ENCODE assay signal across 17 mouse cellular contexts in the genomic region with DNA sequence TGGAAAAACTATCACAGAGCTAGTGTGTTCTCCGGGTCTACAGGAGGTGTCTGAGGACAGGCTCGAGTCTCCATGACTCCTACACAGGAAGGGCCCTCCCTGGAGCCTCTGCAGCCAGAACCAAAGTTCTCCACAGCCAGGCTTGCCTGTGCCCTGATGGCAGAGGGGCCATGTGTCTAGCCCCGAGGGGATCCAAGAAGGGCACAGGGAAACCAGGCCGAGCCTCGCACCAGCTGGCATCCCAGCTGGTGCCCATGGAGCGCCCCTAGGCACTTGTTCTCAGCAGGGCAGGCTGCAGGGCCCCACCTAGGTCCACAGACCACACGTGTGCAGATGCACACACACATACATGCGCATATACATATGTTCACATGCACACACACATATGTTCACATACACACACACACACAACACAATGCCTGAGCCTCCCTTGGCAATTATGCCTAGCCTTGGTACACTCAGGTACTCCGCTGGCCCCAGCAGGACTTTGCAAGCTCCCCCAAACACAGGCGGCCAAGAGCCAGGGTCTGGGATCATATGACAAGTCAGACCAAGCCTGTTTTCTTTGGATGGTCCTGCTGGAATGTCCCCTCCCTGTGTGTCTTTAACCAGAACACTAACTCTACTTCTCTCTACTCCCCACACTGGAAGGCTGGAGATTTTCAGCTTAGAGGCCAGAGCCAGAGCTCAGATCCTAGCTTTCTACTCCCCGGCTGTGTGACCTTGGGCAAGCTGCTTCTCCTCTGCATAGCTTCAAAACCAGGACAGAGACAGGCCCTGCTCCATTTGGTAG. TPM values are rescaled to one million over a fixed set of nuclear protein-coding genes. Genes with fewer than 3 reads are reported as not detected.
DNase-seq lines count a peak whose midpoint lies in the region; ATAC-seq lines count a peak whose summit lies in the region.
"Had no signal": no experiment of that assay in that cellular context is flagged by ENCODE, and none has a peak within 500 bp of the region (broad histone marks: within the 10 kb centered on the region; RNA-seq: fewer than 3 reads in every experiment).

No protein-coding gene starts in this region.

- ATAC-seq in forebrain, embryonic 14.5 days, result no peak
- no peak for ATAC-seq in midbrain, embryonic 15.5 days (replicated peaks)
- no peak for ATAC-seq in liver, embryonic 12.5 days
- ATAC-seq: CD4-positive, CD25-positive, alpha-beta regulatory T cell, adult 4 months; intestine, embryonic 15.5 days had no signal

- no peak overlapping the region for H3K9ac ChIP-seq in forebrain, embryonic 14.5 days (ENCODE audit: low read length)
- no peak overlapping the region for H3K9ac ChIP-seq in midbrain, embryonic 15.5 days
- no peak overlapping the region for H3K9ac ChIP-seq in liver, embryonic 12.5 days
- H3K9ac ChIP-seq: forebrain, embryonic 15.5 days; intestine, embryonic 15.5 days; lung, embryonic 15.5 days had no signal

- H3K9me3 ChIP-seq in forebrain, embryonic 10.5 days, result no peaks in the 10 kb centered on the region
- H3K9me3 ChIP-seq in forebrain, embryonic 14.5 days (replicated peaks; ENCODE audit: control insufficient read depth, low read length), result no peaks in the 10 kb centered on the region
- no peaks in the 10 kb centered on the region for H3K9me3 ChIP-seq in midbrain, embryonic 10.5 days (replicated peaks)
- no peaks in the 10 kb centered on the region for H3K9me3 ChIP-seq in midbrain, embryonic 15.5 days
- H3K9me3 ChIP-seq in liver, embryonic 12.5 days (replicated peaks), result no peaks in the 10 kb centered on the region
- H3K9me3 ChIP-seq: forebrain, embryonic 15.5 days; intestine, embryonic 15.5 days; lung, embryonic 15.5 days had no signal

- 89% methylated on average over 11 of the region's 11 CpGs for WGBS in forebrain, embryonic 10.5 days
- WGBS in forebrain, embryonic 14.5 days, result 75% methylated on average over 11 of the region's 11 CpGs
- 83% methylated on average over 11 of the region's 11 CpGs for WGBS in midbrain, embryonic 10.5 days
- 69% methylated on average over 11 of the region's 11 CpGs for WGBS in midbrain, embryonic 15.5 days
- 64% methylated on average over 11 of the region's 11 CpGs for WGBS in liver, embryonic 12.5 days (ENCODE audit: insufficient replicate concordance)

- H3K36me3 ChIP-seq in forebrain, embryonic 10.5 days (replicated peaks), result no peaks in the 10 kb centered on the region
- H3K36me3 ChIP-seq in forebrain, embryonic 14.5 days (ENCODE audit: control insufficient read depth, insufficient read depth, low read length), result no peaks in the 10 kb centered on the region
- no peaks in the 10 kb centered on the region for H3K36me3 ChIP-seq in midbrain, embryonic 10.5 days
- no peaks in the 10 kb centered on the region for H3K36me3 ChIP-seq in midbrain, embryonic 15.5 days (replicated peaks)
- no peaks in the 10 kb centered on the region for H3K36me3 ChIP-seq in liver, embryonic 12.5 days
- H3K36me3 ChIP-seq: forebrain, embryonic 15.5 days; intestine, embryonic 15.5 days; lung, embryonic 15.5 days had no signal

- 0 out of 2 replicates have a peak overlapping the region, but pooled peaks have one; percentile 6 for H3K27ac ChIP-seq in forebrain, embryonic 10.5 days
- H3K27ac ChIP-seq in forebrain, embryonic 14.5 days (ENCODE audit: low read depth, low read length), result no peak overlapping the region
- 0 out of 2 replicates have a peak overlapping the region, but pooled peaks have one; percentile 10 for H3K27ac ChIP-seq in midbrain, embryonic 10.5 days (replicated peaks)
- no peak overlapping the region for H3K27ac ChIP-seq in midbrain, embryonic 15.5 days
- H3K27ac ChIP-seq in liver, embryonic 12.5 days, result no peak overlapping the region
- H3K27ac ChIP-seq: forebrain, embryonic 15.5 days; intestine, embryonic 15.5 days; lung, embryonic 15.5 days; stomach, postnatal 0 days had no signal

- H3K4me3 ChIP-seq in forebrain, embryonic 10.5 days, result no peak overlapping the region
- H3K4me3 ChIP-seq in forebrain, embryonic 14.5 days (ENCODE audit: low read depth, low read length), result no peak overlapping the region
- no peak overlapping the region for H3K4me3 ChIP-seq in midbrain, embryonic 10.5 days
- H3K4me3 ChIP-seq in midbrain, embryonic 15.5 days, result no peak overlapping the region
- H3K4me3 ChIP-seq in liver, embryonic 12.5 days, result no peak overlapping the region
- H3K4me3 ChIP-seq: forebrain, embryonic 15.5 days; intestine, embryonic 15.5 days; lung, embryonic 15.5 days had no signal

- H3K27me3 ChIP-seq in forebrain, embryonic 10.5 days (ENCODE audit: poor library complexity, severe bottlenecking), result peaks cover 89% of the 10 kb centered on the region
- no peaks in the 10 kb centered on the region for H3K27me3 ChIP-seq in forebrain, embryonic 14.5 days (replicated peaks; ENCODE audit: control insufficient read depth, insufficient read depth, low read length)
- H3K27me3 ChIP-seq in midbrain, embryonic 10.5 days (ENCODE audit: low read depth, poor library complexity, severe bottlenecking), result peaks cover 100% of the 10 kb centered on the region
- peaks cover 32% of the 10 kb centered on the region; the same call in 1 of the 2 replicates for H3K27me3 ChIP-seq in midbrain, embryonic 15.5 days (replicated peaks)
- H3K27me3 ChIP-seq in liver, embryonic 12.5 days (replicated peaks), result peaks cover 95% of the 10 kb centered on the region
- H3K27me3 ChIP-seq: forebrain, embryonic 15.5 days had no signal

- DNase-seq in forebrain, embryonic 10.5 days (ENCODE audit: extremely low spot score, low spot score), result no peak
- DNase-seq in forebrain, embryonic 14.5 days (ENCODE audit: low spot score), result no peak
- no peak for DNase-seq in midbrain, embryonic 10.5 days (ENCODE audit: low spot score)
- peak; percentile 57 for DNase-seq in brain, adult 2 months (ENCODE audit: low read depth, low spot score)
- DNase-seq in cerebellum, postnatal 25 days, result peak; percentile 54 to 64
- DNase-seq: heart, adult 11 months; right cerebral cortex, postnatal 14 days; thymus, postnatal 36 days had no signal

- peaks cover 41% of the 10 kb centered on the region for H3K4me1 ChIP-seq in forebrain, embryonic 10.5 days
- 0 out of 2 replicates have a peak, but pooled peaks cover 3% of the 10 kb centered on the region for H3K4me1 ChIP-seq in forebrain, embryonic 14.5 days (ENCODE audit: control insufficient read depth, insufficient read depth, low read length)
- peaks cover 60% of the 10 kb centered on the region for H3K4me1 ChIP-seq in midbrain, embryonic 10.5 days
- H3K4me1 ChIP-seq in midbrain, embryonic 15.5 days, result peaks cover 40% of the 10 kb centered on the region
- H3K4me1 ChIP-seq in liver, embryonic 12.5 days, result no peaks in the 10 kb centered on the region

- no peak overlapping the region for H3K4me2 ChIP-seq in forebrain, embryonic 14.5 days (ENCODE audit: low read length)
- H3K4me2 ChIP-seq in midbrain, embryonic 15.5 days, result no peak overlapping the region
- H3K4me2 ChIP-seq in liver, embryonic 12.5 days, result no peak overlapping the region
- H3K4me2 ChIP-seq: forebrain, embryonic 15.5 days; intestine, embryonic 15.5 days; liver, embryonic 11.5 days; lung, embryonic 15.5 days had no signal

RNA-seq across cellular contexts. Expression of a gene that starts 11.9 kb away (rescaled TPM):
- 0.46 and 0.60 TPM in 2 replicates for polyA plus RNA-seq in forebrain, embryonic 10.5 days (2016; fragmentation: Nextera tagmentation; extraction: Ambion mirVana)
- polyA plus RNA-seq in forebrain, embryonic 14.5 days (2014; fragmentation: Nextera tagmentation; extraction: Ambion mirVana), result 1.9 and 3.1 TPM in 2 replicates
- 3.9 and 6.9 TPM in 2 replicates for polyA plus RNA-seq in midbrain, embryonic 10.5 days (2016; fragmentation: Nextera tagmentation; extraction: Ambion mirVana)
- 20.5 and 23.1 TPM in 2 replicates for polyA plus RNA-seq in midbrain, embryonic 15.5 days (2015; fragmentation: Nextera tagmentation; extraction: Ambion mirVana)
- 0.06 and 0.11 TPM in 2 replicates for polyA plus RNA-seq in liver, embryonic 12.5 days (2016; fragmentation: Nextera tagmentation; extraction: Ambion mirVana)
- polyA plus RNA-seq: CD4-positive, CD25-positive, alpha-beta regulatory T cell, adult 4 months; heart, embryonic 14.5 days had no signal

RNA-seq across cellular contexts. Expression of a gene that starts 46.2 kb away (rescaled TPM):
- 4.5 TPM in 2 replicates for polyA plus RNA-seq in forebrain, embryonic 10.5 days (2016; fragmentation: Nextera tagmentation; extraction: Ambion mirVana)
- 24.3 and 28.1 TPM in 2 replicates for polyA plus RNA-seq in forebrain, embryonic 14.5 days (2014; fragmentation: Nextera tagmentation; extraction: Ambion mirVana)
- polyA plus RNA-seq in midbrain, embryonic 10.5 days (2016; fragmentation: Nextera tagmentation; extraction: Ambion mirVana), result 4.9 and 9.1 TPM in 2 replicates
- polyA plus RNA-seq in midbrain, embryonic 15.5 days (2015; fragmentation: Nextera tagmentation; extraction: Ambion mirVana), result 25.1 and 33.3 TPM in 2 replicates
- polyA plus RNA-seq in liver, embryonic 12.5 days (2016; fragmentation: Nextera tagmentation; extraction: Ambion mirVana), result 24.8 and 26.2 TPM in 2 replicates

RNA-seq across cellular contexts. Expression of a gene that starts 51.9 kb away (rescaled TPM):
- 5.0 and 6.9 TPM in 2 replicates for polyA plus RNA-seq in forebrain, embryonic 10.5 days (2016; fragmentation: Nextera tagmentation; extraction: Ambion mirVana)
- polyA plus RNA-seq in forebrain, embryonic 14.5 days (2014; fragmentation: Nextera tagmentation; extraction: Ambion mirVana), result 22.3 and 25.6 TPM in 2 replicates
- 7.1 and 12.9 TPM in 2 replicates for polyA plus RNA-seq in midbrain, embryonic 10.5 days (2016; fragmentation: Nextera tagmentation; extraction: Ambion mirVana)
- 21.7 and 28.4 TPM in 2 replicates for polyA plus RNA-seq in midbrain, embryonic 15.5 days (2015; fragmentation: Nextera tagmentation; extraction: Ambion mirVana)
- polyA plus RNA-seq in liver, embryonic 12.5 days (2016; fragmentation: Nextera tagmentation; extraction: Ambion mirVana), result 32.7 and 33.5 TPM in 2 replicates

RNA-seq across cellular contexts. Expression of a gene that starts 58.8 kb away (rescaled TPM):
- 15.1 and 15.5 TPM in 2 replicates for polyA plus RNA-seq in forebrain, embryonic 10.5 days (2016; fragmentation: Nextera tagmentation; extraction: Ambion mirVana)
- polyA plus RNA-seq in forebrain, embryonic 14.5 days (2014; fragmentation: Nextera tagmentation; extraction: Ambion mirVana), result 45.2 and 45.8 TPM in 2 replicates
- 20.6 and 32.4 TPM in 2 replicates for polyA plus RNA-seq in midbrain, embryonic 10.5 days (2016; fragmentation: Nextera tagmentation; extraction: Ambion mirVana)
- 39.7 and 49.0 TPM in 2 replicates for polyA plus RNA-seq in midbrain, embryonic 15.5 days (2015; fragmentation: Nextera tagmentation; extraction: Ambion mirVana)
- 53.1 and 54.6 TPM in 2 replicates for polyA plus RNA-seq in liver, embryonic 12.5 days (2016; fragmentation: Nextera tagmentation; extraction: Ambion mirVana)

Comparison
In these comparisons a context has a peak if more than half of its experiments do, and no peak if none do; other contexts are left out.
1. H3K27ac ChIP-seq: peak in forebrain, embryonic 10.5 days (single experiment) and midbrain, embryonic 10.5 days (single experiment); none in forebrain, embryonic 14.5 days (single experiment), midbrain, embryonic 15.5 days (single experiment) and liver, embryonic 12.5 days (single experiment).
2. DNase-seq: peak in brain, adult 2 months (single experiment) and cerebellum, postnatal 25 days (2 of 2); none in forebrain, embryonic 10.5 days (single experiment), forebrain, embryonic 14.5 days (single experiment) and midbrain, embryonic 10.5 days (single experiment).